10 mouse cellular contexts compared by ENCODE assay signal in genomic region chrX:71798883-71799282, GRCm38 (mm10). TPM values are rescaled to one million over a fixed set of nuclear protein-coding genes. Genes with fewer than 3 reads are reported as not detected.
DNase-seq lines count a peak whose midpoint lies in the region; ATAC-seq and TF ChIP-seq lines count a peak whose summit lies in the region.
"Had no signal": no experiment of that assay in that cellular context is flagged by ENCODE, and none has a peak within 500 bp of the region (broad histone marks: within the 10 kb centered on the region; RNA-seq: fewer than 3 reads in every experiment).

No protein-coding gene starts in this region.

- TF ChIP-seq CTCF in bone marrow macrophage, adult 2 months (IDR thresholded peaks at IDR 0.05; ENCODE audit: low read depth, low read length) = 0 out of 2 replicates have a peak, but pooled peaks have one; percentile 23

- H3K4me1 ChIP-seq in kidney, embryonic 15.5 days = no peaks in the 10 kb centered on the region
- H3K4me1 ChIP-seq in bone marrow macrophage, adult 2 months (ENCODE audit: control insufficient read depth, insufficient read depth, low read length) = peaks cover 2% of the 10 kb centered on the region

- ATAC-seq in kidney, embryonic 15.5 days (replicated peaks; ENCODE audit: low FRiP score) = no peak
- ATAC-seq: CD4-positive, CD25-positive, alpha-beta regulatory T cell, adult 4 months had no signal

- H3K36me3 ChIP-seq in kidney, embryonic 15.5 days = no peaks in the 10 kb centered on the region

- DNase-seq in gastrocnemius, postnatal 10 days = peak; percentile 3
- no peak for DNase-seq in gastrocnemius, adult 18-20 months (ENCODE audit: low spot score)
- peak; percentile 17 to 18 for DNase-seq in kidney, postnatal 4 days
- DNase-seq in ES-CJ7 (ENCODE audit: low read depth, low spot score) = peak; percentile 3
- DNase-seq in layer of hippocampus, postnatal 10 days (ENCODE audit: low spot score in 2 of 2) = no peak
- DNase-seq: gastrocnemius, postnatal 14 days; thymus, adult 2 months had no signal

- H3K27ac ChIP-seq in kidney, embryonic 15.5 days = no peak overlapping the region
- H3K27ac ChIP-seq in bone marrow macrophage, adult 2 months (ENCODE audit: insufficient read depth, low read depth, low read length) = no peak overlapping the region

- 70% methylated on average over 5 of the region's 5 CpGs for WGBS in kidney, embryonic 15.5 days

- no peaks in the 10 kb centered on the region for H3K9me3 ChIP-seq in kidney, embryonic 15.5 days (replicated peaks)

- TF ChIP-seq POLR2A in bone marrow macrophage, adult 2 months (IDR thresholded peaks at IDR 0.05; ENCODE audit: borderline replicate concordance, low read depth, low read length) = no peak

- peaks cover 19% of the 10 kb centered on the region; the same call in 1 of the 2 replicates for H3K27me3 ChIP-seq in kidney, embryonic 15.5 days

- H3K9ac ChIP-seq in kidney, embryonic 15.5 days = no peak overlapping the region

- H3K4me3 ChIP-seq in kidney, embryonic 15.5 days (replicated peaks) = no peak overlapping the region
- no peak overlapping the region for H3K4me3 ChIP-seq in bone marrow macrophage, adult 2 months (ENCODE audit: insufficient read depth, low read length)

- H3K4me2 ChIP-seq in kidney, embryonic 15.5 days = no peak overlapping the region

RNA-seq across cellular contexts. Expression of gene Vma21, which starts 16.8 kb away (rescaled TPM):
- 10 to 100 TPM; 20.9 to 22.8 TPM for total RNA-seq in gastrocnemius, postnatal 10 days (2021)
- 10 to 100 TPM; 21.2 to 23.1 TPM for total RNA-seq in gastrocnemius, adult 18-20 months (2021)
- polyA plus RNA-seq in kidney, embryonic 15.5 days (2015; fragmentation: Nextera tagmentation; extraction: Ambion mirVana) = 42.4 and 44.0 TPM in 2 replicates
- 47.5 and 62.8 TPM in 2 replicates for polyA plus RNA-seq in bone marrow macrophage, adult 2 months (2012; ENCODE audit: insufficient read depth, insufficient read length, missing spikeins)
- total RNA-seq in layer of hippocampus, postnatal 10 days (2021) = 10 to 100 TPM; 29.6 to 35.7 TPM

Comparison
In these comparisons a context has a peak if more than half of its experiments do, and no peak if none do; other contexts are left out.
1. DNase-seq: peak in gastrocnemius, postnatal 10 days (single experiment), kidney, postnatal 4 days (2 of 2) and ES-CJ7 (single experiment); none in gastrocnemius, adult 18-20 months (single experiment) and layer of hippocampus, postnatal 10 days (0 of 2).